Mouse (Mus musculus) left cerebral cortex, postnatal 25 days (tissue): ENCODE data around the gene Pdgfc. TPM values are rescaled to one million over a fixed set of nuclear protein-coding genes. Genes with fewer than 3 reads are reported as not detected.

Experiments
- DNase-seq, 2 experiments: peaks; one replicate each; pipeline ENCODE4 v3.0.0; 2022; ENCODE audit warnings: low spot score in 2 of 2, mixed read lengths in 1 of 2
- intact Hi-C: fragments of 180-260 bp; cut with DNase I; formaldehyde crosslinking; loops from one replicate; pipeline ENCODE4 v1.15.1; 2025
- total RNA-seq, 2 experiments: library from RNA; stranded (reverse); gene quantifications; 2 replicates each; pipeline ENCODE4 v1.2.3; 2021

The Pdgfc gene
- total RNA-seq, 2 experiments from 2014 or later, result 8.0 to 8.6 TPM

GRCm38 (mm10) chr3:81228344-81228743 lies 192.1 kb downstream of the Pdgfc start:
- no peak for DNase-seq

GRCm38 (mm10) chr3:81242697-81243590 lies 206.7 kb downstream of the Pdgfc start:
- intact Hi-C loops, result no loop called here
- DNase-seq, result no peak

More at GRCm38 (mm10) chr3:81228344-81228743, 192.1 kb downstream of the Pdgfc start:
- intact Hi-C loops, result no loop called here

- DNase-seq, result no peak
- intact Hi-C loops, result no loop called here
Measured at GRCm38 (mm10) chr3:81243591-81243990, 207.4 kb downstream of the Pdgfc start.

- intact Hi-C loops, result no loop called here
- DNase-seq, result no peak
Measured at GRCm38 (mm10) chr3:81262801-81263200, 226.6 kb downstream of the Pdgfc start.

Other genes starting within 250 kb of the Pdgfc start
- 100 to 1,000 TPM; 508 to 515 TPM for gene Gria2, start 233.6 kb upstream of the Pdgfc start, total RNA-seq
- 100 to 1,000 TPM; 200 to 208 TPM for gene Glrb, start 122.8 kb upstream of the Pdgfc start, total RNA-seq